Mouse (Mus musculus): Measurements from ENCODE around the gene Slc17a9. TPM values are rescaled to one million over a fixed set of nuclear protein-coding genes. Genes with fewer than 3 reads are reported as not detected.

The Slc17a9 gene
- 102 TPM for polyA plus RNA-seq (2014; fragmentation: Illumina TruSeq; extraction: RNeasy Lipid Tissue Mini Kit (QIAGEN cat#74804); ENCODE audit: low read depth, low replicate concordance)

DNA sequence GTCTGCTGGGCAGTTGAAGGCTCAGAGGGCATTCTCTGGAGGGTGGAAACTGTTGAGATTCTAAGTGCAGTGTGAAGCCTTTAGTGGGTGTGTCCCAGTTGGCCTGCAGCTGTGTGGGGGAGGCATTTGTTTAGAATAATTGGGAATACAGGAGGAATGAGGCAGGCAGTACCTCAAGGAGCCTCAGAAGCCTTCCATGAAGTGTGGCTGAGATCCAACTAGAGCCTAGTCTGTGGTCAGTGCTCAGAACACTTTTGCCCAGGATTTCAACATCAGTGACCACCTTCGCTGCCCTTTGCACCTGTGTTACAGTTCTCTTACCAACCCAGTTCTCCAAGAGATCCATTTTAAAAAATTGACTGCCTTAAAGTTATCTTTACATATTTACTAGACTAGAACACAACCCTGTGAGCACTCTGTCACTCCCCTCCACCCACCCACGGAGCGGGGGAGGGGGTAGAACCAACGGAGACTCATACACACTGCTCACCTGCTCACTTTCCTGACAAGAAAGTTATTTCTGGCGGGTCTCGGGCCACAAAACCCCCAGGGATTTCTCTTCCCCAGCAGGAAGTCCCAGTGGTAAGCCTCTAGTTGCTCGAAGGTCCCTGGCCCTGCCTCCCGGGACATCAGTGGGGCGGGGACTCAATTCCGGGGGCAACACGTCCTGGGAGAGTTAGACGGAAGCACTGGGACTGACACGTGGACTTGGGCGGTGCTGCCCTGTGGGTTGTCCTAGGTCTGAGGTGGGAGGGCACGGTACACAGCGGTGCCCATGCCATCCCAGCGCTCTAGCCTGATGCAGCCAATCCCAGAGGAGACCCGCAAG lies at the start of gene Slc17a9:
TSS of gene Slc17a9 (plus strand) at position 679 of the 829 bp plus-strand sequence.

DNA sequence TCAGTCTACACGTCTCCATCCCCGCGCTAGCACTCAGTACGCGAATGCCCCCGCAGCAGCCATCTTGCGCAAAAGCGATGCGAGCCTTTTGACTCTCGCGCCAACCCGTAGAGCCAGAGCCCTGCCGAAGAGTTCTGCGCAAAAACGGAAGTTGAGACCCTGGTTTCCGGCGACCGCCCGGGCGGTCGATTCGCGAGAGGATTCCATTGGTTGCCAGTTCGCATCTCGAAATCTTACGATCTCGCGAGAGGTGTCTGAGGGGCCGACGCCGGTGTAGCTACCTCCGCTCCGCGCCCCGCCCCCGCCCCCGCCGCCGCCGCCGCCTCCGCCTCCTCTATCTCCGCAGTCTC lies 15.2 kb upstream of the Slc17a9 start, which contains the start of the genes Dido1 and Gid8:
TSS of gene Dido1 (minus strand) at position 77 of the 350 bp plus-strand sequence.
TSS of gene Gid8 (plus strand) at position 195 of the 350 bp plus-strand sequence.

DNA sequence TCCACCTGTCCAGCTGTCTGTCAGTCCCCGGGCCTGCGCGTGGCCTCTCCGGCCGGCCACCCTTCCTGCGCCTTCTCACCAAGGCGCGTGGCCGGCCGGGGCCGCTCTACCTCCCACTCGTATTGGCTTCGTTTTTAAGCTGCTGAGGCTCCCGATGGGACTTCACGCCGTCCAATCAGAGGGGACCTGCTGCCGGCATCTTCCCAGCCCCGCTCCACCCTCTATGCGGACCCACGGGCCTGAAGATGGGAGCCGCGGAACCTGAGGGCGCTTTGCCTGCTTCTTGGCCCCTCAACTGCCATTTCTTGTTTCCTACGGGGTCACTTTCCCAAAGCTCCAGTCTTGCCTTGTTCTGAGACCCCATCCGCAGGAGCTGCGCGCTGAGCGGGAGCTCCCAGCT lies 51.7 kb downstream of the Slc17a9 start, which contains the start of gene Bhlhe23:
TSS of gene Bhlhe23 (minus strand) at position 108 of the 400 bp plus-strand sequence.

Other genes starting within 250 kb of the Slc17a9 start
- gene Ntsr1, start 225.3 kb upstream of the Slc17a9 start, polyA plus RNA-seq (2014; fragmentation: Illumina TruSeq; extraction: RNeasy Lipid Tissue Mini Kit (QIAGEN cat#74804); ENCODE audit: low read depth, low replicate concordance) = 10.6 TPM
- 17.9 TPM for gene Mrgbp, start 144.0 kb upstream of the Slc17a9 start, polyA plus RNA-seq (2014; fragmentation: Illumina TruSeq; extraction: RNeasy Lipid Tissue Mini Kit (QIAGEN cat#74804); ENCODE audit: low read depth, low replicate concordance)
- gene Ogfr, start 136.0 kb upstream of the Slc17a9 start, polyA plus RNA-seq (2014; fragmentation: Illumina TruSeq; extraction: RNeasy Lipid Tissue Mini Kit (QIAGEN cat#74804); ENCODE audit: low read depth, low replicate concordance) = 36.9 TPM
- 1.1 TPM for gene Col9a3, start 127.5 kb upstream of the Slc17a9 start, polyA plus RNA-seq (2014; fragmentation: Illumina TruSeq; extraction: RNeasy Lipid Tissue Mini Kit (QIAGEN cat#74804); ENCODE audit: low read depth, low replicate concordance)
- gene Tcfl5, start 82.6 kb upstream of the Slc17a9 start, polyA plus RNA-seq (2014; fragmentation: Illumina TruSeq; extraction: RNeasy Lipid Tissue Mini Kit (QIAGEN cat#74804); ENCODE audit: low read depth, low replicate concordance) = 4.6 TPM
- 46.3 TPM for gene Dido1, start 15.3 kb upstream of the Slc17a9 start, polyA plus RNA-seq (2014; fragmentation: Illumina TruSeq; extraction: RNeasy Lipid Tissue Mini Kit (QIAGEN cat#74804); ENCODE audit: low read depth, low replicate concordance)
- 50.2 TPM for gene Gid8, start 15.1 kb upstream of the Slc17a9 start, polyA plus RNA-seq (2014; fragmentation: Illumina TruSeq; extraction: RNeasy Lipid Tissue Mini Kit (QIAGEN cat#74804); ENCODE audit: low read depth, low replicate concordance)
- gene Bhlhe23, start 51.6 kb downstream of the Slc17a9 start, polyA plus RNA-seq (2014; fragmentation: Illumina TruSeq; extraction: RNeasy Lipid Tissue Mini Kit (QIAGEN cat#74804); ENCODE audit: low read depth, low replicate concordance) = not detected
- gene Ythdf1, start 195.7 kb downstream of the Slc17a9 start, polyA plus RNA-seq (2014; fragmentation: Illumina TruSeq; extraction: RNeasy Lipid Tissue Mini Kit (QIAGEN cat#74804); ENCODE audit: low read depth, low replicate concordance) = 37.8 TPM
- gene Birc7, start 203.8 kb downstream of the Slc17a9 start, polyA plus RNA-seq (2014; fragmentation: Illumina TruSeq; extraction: RNeasy Lipid Tissue Mini Kit (QIAGEN cat#74804); ENCODE audit: low read depth, low replicate concordance) = not detected
- 17.3 TPM for gene Nkain4, start 229.4 kb downstream of the Slc17a9 start, polyA plus RNA-seq (2014; fragmentation: Illumina TruSeq; extraction: RNeasy Lipid Tissue Mini Kit (QIAGEN cat#74804); ENCODE audit: low read depth, low replicate concordance)
- 84.0 TPM for gene Arfgap1, start 242.0 kb downstream of the Slc17a9 start, polyA plus RNA-seq (2014; fragmentation: Illumina TruSeq; extraction: RNeasy Lipid Tissue Mini Kit (QIAGEN cat#74804); ENCODE audit: low read depth, low replicate concordance)

All from adipose tissue, adult 10 weeks (tissue).